Mouse (Mus musculus): ENCODE measurements around the gene H2-D1. TPM values are rescaled to one million over a fixed set of nuclear protein-coding genes. Genes with fewer than 3 reads are reported as not detected.

The H2-D1 gene
- polyA plus RNA-seq, 1 experiment from 2014 or later, result 56.6 TPM

DNA sequence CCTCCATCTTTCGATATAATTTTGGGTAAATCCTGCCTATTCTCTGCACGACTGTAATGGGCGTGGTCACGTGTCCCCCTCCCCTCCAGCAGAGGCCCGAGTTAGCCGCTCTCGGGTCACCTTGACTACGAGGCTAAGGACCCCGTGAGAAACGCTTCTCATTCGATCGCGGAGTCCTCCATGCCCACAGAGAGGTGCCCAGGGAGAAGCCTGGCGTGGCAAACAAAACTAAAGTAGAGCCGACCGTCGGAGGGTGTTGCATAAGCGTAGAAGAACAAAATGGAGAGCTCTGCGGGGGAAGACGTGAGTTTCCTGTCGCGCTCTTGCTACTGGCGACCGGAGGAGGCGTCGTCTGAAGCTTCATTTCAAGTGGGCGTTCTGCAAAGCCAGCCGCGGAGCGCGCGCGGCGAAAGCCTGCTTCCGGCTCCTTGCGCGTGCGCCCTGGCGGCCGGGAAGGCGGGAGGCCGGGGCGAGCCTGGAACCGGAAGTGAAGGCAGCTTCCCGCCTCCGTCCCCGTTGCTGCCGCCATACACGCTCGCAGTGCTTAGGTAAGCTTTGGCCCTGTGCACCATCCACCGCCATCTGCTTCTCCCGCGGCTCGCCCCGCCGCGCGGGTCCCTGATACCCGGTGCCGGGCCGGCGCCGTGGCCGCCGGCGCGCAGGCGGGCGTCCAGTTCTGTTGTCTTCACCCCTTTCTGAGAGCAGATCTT is 21.1 kb upstream of the H2-D1 start, which contains the start of gene Ddx39b:
Ddx39b (plus strand) TSS at position 442 of the 710 bp plus-strand sequence.
- Histone ChIP-seq H3K4me3 (peak within 1 kb of the TSS; percentile 81), H3K4me2 (peak within 1 kb of the TSS; percentile 79), H3K9me3 (replicated peaks) (no peaks in the 10 kb centered on the region), H3K27ac (peak within 1 kb of the TSS; percentile 98), H3K4me1 (replicated peaks) (peaks cover 46% of the 10 kb centered on the region), H3K36me3 (peaks cover 33% of the 10 kb centered on the region), H3K27me3 (no peaks in the 10 kb centered on the region), H3K9ac (peak within 1 kb of the TSS; percentile 93)
- ATAC-seq (replicated peaks; ENCODE audit: insufficient number of reproducible peaks, insufficient read depth, low FRiP score, low read depth), result peak; percentile 89
- WGBS, result under 1% methylated on average over 68 of the region's 69 CpGs

GRCm38 (mm10) chr17:35242015-35242941 is 20.3 kb upstream of the H2-D1 start:
- Histone ChIP-seq H3K4me1 (replicated peaks) (peaks cover 49% of the 10 kb centered on the region), H3K4me3 (peak overlapping the region; percentile 81), H3K4me2 (peak overlapping the region; percentile 79), H3K9ac (peak overlapping the region; percentile 93), H3K9me3 (replicated peaks) (no peaks in the 10 kb centered on the region), H3K36me3 (peaks cover 41% of the 10 kb centered on the region), H3K27ac (peak overlapping the region; percentile 98), H3K27me3 (no peaks in the 10 kb centered on the region)
- under 1% methylated on average over 55 of the region's 55 CpGs for WGBS
- peak; percentile 37 for ATAC-seq (replicated peaks; ENCODE audit: insufficient number of reproducible peaks, insufficient read depth, low FRiP score, low read depth)

DNA sequence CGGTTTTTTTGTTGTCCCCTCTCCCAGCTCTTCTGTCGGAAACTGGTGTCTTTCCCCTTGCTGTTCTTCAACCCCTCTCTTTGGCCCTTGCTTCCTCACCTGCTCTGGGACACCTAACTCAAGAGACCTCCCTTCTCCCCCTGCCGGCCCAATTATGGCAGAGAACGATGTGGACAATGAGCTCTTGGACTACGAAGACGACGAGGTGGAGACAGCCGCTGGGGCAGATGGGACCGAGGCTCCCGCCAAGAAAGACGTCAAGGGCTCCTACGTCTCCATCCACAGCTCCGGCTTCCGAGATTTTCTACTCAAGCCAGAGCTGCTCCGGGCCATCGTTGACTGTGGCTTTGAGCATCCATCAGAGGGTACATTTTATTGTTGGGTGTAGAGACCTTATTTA is 19.4 kb upstream of the H2-D1 start:
- Histone ChIP-seq H3K27ac (peak overlapping the region; percentile 98), H3K4me2 (peak overlapping the region; percentile 79), H3K36me3 (peaks cover 48% of the 10 kb centered on the region), H3K27me3 (no peaks in the 10 kb centered on the region), H3K9me3 (replicated peaks) (no peaks in the 10 kb centered on the region), H3K4me1 (replicated peaks) (peaks cover 50% of the 10 kb centered on the region), H3K9ac (peak overlapping the region; percentile 93), H3K4me3 (peak overlapping the region; percentile 81)
- 4% methylated on average over 16 of the region's 16 CpGs for WGBS
- ATAC-seq (replicated peaks; ENCODE audit: insufficient number of reproducible peaks, insufficient read depth, low FRiP score, low read depth), result no peak

GRCm38 (mm10) chr17:35244999-35245398 is 17.5 kb upstream of the H2-D1 start:
- H3K27me3 ChIP-seq, result no peaks in the 10 kb centered on the region
- peak overlapping the region; percentile 79 for H3K4me2 ChIP-seq
- H3K4me3 ChIP-seq, result peak overlapping the region; percentile 81
- H3K36me3 ChIP-seq, result peaks cover 66% of the 10 kb centered on the region
- ATAC-seq (replicated peaks; ENCODE audit: insufficient number of reproducible peaks, insufficient read depth, low FRiP score, low read depth), result no peak
- H3K4me1 ChIP-seq (replicated peaks), result peaks cover 50% of the 10 kb centered on the region
- WGBS, result 65% methylated on average over 2 of the region's 2 CpGs
- peak overlapping the region; percentile 93 for H3K9ac ChIP-seq
- no peaks in the 10 kb centered on the region for H3K9me3 ChIP-seq (replicated peaks)
- no peak overlapping the region for H3K27ac ChIP-seq

DNA sequence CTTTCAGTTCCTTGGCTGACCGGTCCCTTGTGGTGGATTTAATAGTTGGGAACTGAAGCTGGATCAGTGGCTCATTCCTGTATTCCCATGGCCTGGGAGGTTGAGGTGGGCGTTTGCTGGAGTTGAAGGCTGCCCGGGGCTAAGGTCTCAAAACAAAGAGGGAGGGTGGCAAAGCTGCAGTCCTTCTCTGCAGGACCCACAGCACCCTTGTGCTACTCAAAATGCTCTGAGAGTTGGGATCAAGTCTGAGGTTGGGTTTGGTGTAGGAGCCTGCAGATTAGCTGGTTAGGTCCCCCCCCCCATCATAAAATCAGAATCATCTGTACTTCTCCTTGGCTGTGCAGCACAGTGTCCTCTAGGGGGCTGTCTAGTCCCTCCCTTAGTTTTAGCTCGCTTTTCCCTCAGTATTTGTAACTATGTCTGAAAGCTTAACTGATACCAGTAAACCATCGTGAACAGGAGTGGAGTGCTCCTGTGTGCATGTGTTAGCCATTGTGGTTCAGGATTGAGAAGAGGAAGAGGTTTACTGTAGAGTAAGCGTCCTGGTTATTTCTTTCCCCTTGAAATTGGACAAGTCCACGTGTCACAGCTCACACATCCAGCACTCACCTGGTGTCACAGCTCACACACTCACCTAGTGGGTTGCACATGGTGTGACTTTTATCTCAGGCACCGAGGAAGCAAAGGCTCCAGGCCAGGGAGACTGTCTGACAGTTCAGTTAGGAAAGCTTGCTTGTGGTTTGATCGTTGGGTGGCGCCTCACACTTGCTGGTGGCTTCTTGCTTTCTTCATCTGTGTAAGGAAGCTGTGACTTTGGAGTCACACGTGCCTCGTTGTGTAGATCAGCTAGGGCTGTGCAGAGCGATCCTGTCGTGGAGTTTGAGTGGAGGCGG is 16.6 kb upstream of the H2-D1 start:
- Histone ChIP-seq H3K4me2 (no peak overlapping the region), H3K36me3 (peaks cover 76% of the 10 kb centered on the region), H3K4me1 (replicated peaks) (peaks cover 43% of the 10 kb centered on the region), H3K9me3 (replicated peaks) (no peaks in the 10 kb centered on the region), H3K27me3 (no peaks in the 10 kb centered on the region), H3K27ac (no peak overlapping the region), H3K9ac (no peak overlapping the region), H3K4me3 (no peak overlapping the region)
- WGBS, result 75% methylated on average over 15 of the region's 15 CpGs
- ATAC-seq (replicated peaks; ENCODE audit: insufficient number of reproducible peaks, insufficient read depth, low FRiP score, low read depth), result no peak

DNA sequence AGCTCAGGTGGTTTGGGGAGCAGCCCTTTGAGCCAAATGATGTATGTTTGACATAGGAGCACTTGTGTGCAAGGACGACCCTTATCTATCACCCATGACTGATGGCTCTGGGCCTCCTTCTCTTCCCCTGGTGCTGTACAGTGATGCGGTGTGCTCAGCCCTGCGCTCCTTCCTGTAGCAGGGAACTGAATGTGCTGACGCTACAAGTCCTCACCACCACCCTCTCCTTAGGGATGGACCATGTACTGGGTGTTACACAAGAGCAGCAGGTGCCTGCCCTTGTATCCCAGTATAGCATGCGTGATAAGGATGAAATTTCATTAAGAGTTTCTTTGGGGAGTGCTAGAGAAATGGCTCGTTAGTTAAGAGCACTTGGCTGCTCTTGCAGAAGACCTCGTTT is 15.4 kb upstream of the H2-D1 start:
- Histone ChIP-seq H3K9ac (no peak overlapping the region), H3K27ac (no peak overlapping the region), H3K9me3 (replicated peaks) (no peaks in the 10 kb centered on the region), H3K4me1 (replicated peaks) (peaks cover 42% of the 10 kb centered on the region), H3K4me2 (no peak overlapping the region), H3K36me3 (peaks cover 86% of the 10 kb centered on the region), H3K4me3 (no peak overlapping the region), H3K27me3 (no peaks in the 10 kb centered on the region)
- ATAC-seq (replicated peaks; ENCODE audit: insufficient number of reproducible peaks, insufficient read depth, low FRiP score, low read depth), result no peak
- WGBS, result 65% methylated on average over 7 of the region's 7 CpGs

DNA sequence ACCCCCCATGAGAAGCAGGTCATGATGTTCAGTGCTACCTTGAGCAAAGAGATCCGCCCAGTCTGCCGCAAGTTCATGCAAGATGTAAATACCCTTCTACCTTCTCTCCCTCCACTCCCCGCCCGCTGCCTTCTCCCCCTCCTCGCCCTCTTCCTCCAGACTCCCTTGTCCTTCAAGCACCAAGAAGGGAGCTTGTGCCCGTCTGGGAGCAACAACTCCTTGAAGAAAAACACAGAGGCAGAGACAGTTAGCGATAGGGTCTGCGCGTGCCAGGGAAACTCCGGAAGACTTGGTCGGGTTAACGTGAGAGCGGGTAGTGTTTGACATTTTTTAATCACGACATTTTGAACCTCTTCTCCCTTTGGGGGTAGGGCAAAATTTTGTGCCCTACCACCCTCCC is 13.5 kb upstream of the H2-D1 start:
- ATAC-seq (replicated peaks; ENCODE audit: insufficient number of reproducible peaks, insufficient read depth, low FRiP score, low read depth), result no peak
- H3K4me1 ChIP-seq (replicated peaks), result peaks cover 31% of the 10 kb centered on the region
- H3K27me3 ChIP-seq, result no peaks in the 10 kb centered on the region
- no peaks in the 10 kb centered on the region for H3K9me3 ChIP-seq (replicated peaks)
- no peak overlapping the region for H3K4me2 ChIP-seq
- no peak overlapping the region for H3K27ac ChIP-seq
- no peak overlapping the region for H3K9ac ChIP-seq
- no peak overlapping the region for H3K4me3 ChIP-seq
- WGBS, result 87% methylated on average over 14 of the region's 14 CpGs
- H3K36me3 ChIP-seq, result peaks cover 98% of the 10 kb centered on the region

- ATAC-seq (replicated peaks; ENCODE audit: insufficient number of reproducible peaks, insufficient read depth, low FRiP score, low read depth), result no peak
- Histone ChIP-seq H3K9me3 (replicated peaks) (no peaks in the 10 kb centered on the region), H3K36me3 (peaks cover 95% of the 10 kb centered on the region), H3K9ac (no peak overlapping the region), H3K27me3 (no peaks in the 10 kb centered on the region), H3K27ac (no peak overlapping the region), H3K4me3 (no peak overlapping the region), H3K4me1 (replicated peaks) (peaks cover 25% of the 10 kb centered on the region), H3K4me2 (no peak overlapping the region)
- WGBS, result 88% methylated on average over 19 of the region's 19 CpGs
Measured at GRCm38 (mm10) chr17:35249451-35250197, 12.9 kb upstream of the H2-D1 start.

DNA sequence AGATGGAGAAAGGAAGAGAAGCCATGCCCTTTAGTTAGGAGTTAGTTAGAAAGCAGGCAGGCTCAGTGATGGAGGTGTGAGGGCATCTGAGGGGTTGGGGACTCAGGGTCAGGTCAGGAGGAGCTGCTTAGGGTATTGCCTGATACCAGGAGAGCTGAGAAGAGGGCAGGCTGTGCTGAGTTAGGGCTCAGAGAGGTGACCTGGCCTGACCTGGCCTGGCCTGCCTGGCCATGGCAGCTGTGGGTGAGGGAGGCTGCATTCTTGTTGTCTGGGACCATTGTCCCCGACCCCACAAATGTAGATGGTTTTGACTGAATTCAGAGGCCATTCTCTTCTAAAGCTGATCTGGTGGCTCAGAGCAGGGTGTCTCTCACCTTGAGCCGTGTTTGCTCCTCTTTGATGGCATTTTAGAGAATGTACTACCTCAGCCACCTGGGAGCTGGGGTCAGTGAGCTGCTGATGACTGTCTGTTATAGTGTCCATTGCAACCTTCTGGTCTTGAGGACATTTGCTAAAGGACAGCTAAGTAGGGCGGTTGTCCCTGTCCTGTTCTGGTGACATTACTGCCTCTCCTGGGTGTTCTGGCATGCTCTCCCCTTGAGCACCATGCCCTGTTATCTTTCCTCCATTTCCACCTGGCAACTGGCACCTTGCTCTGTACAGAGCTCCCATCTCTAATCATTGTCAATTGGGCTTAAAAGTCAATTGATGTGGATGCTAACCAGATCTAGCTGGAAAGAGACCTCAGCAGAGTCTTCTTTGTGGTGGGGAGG is 12.0 kb upstream of the H2-D1 start:
- Histone ChIP-seq H3K36me3 (peaks cover 86% of the 10 kb centered on the region), H3K9me3 (replicated peaks) (no peaks in the 10 kb centered on the region), H3K9ac (no peak overlapping the region), H3K4me2 (no peak overlapping the region), H3K4me1 (replicated peaks) (peaks cover 16% of the 10 kb centered on the region), H3K27ac (no peak overlapping the region), H3K27me3 (no peaks in the 10 kb centered on the region), H3K4me3 (no peak overlapping the region)
- no peak for ATAC-seq (replicated peaks; ENCODE audit: insufficient number of reproducible peaks, insufficient read depth, low FRiP score, low read depth)
- WGBS, result 91% methylated on average over 3 of the region's 3 CpGs

- no peak overlapping the region for H3K4me2 ChIP-seq
- H3K27me3 ChIP-seq, result no peaks in the 10 kb centered on the region
- peaks cover 9% of the 10 kb centered on the region for H3K4me1 ChIP-seq (replicated peaks)
- no peak overlapping the region for H3K4me3 ChIP-seq
- no peak for ATAC-seq (replicated peaks; ENCODE audit: insufficient number of reproducible peaks, insufficient read depth, low FRiP score, low read depth)
- no peak overlapping the region for H3K27ac ChIP-seq
- 71% methylated on average over 15 of the region's 15 CpGs for WGBS
- peaks cover 79% of the 10 kb centered on the region for H3K36me3 ChIP-seq
- no peak overlapping the region for H3K9ac ChIP-seq
- no peaks in the 10 kb centered on the region for H3K9me3 ChIP-seq (replicated peaks)
Measured at GRCm38 (mm10) chr17:35251162-35251719, 11.3 kb upstream of the H2-D1 start.

All from heart, embryonic 15.5 days (tissue).